Mouse (Mus musculus) heart, embryonic 12.5 days (tissue): ENCODE data around the gene Afdn. TPM values are rescaled to one million over a fixed set of nuclear protein-coding genes. Genes with fewer than 3 reads are reported as not detected.
"Not testable (repeated sequence)": the region's sequence is repeated elsewhere in the genome, so short reads cannot be mapped to it uniquely, and the experiment has no call there.

Experiments
- ATAC-seq: fragments of 200-750 bp; cut with Nextera tagmentation; 2 replicates; pipeline ENCODE4 v1.8.0; 2017; ENCODE audit warnings: moderate TSS enrichment, moderate library complexity; ENCODE audit not compliant: insufficient number of reproducible peaks, low FRiP score
- H3K27ac ChIP-seq: fragments of 300-500 bp; sonication (generic); 2 replicates; pipeline ENCODE4 v1.5.1; 2016; ENCODE audit warnings: mild to moderate bottlenecking, moderate library complexity; ENCODE audit not compliant: poor library complexity, severe bottlenecking
- H3K27me3 ChIP-seq: fragments of 300-500 bp; sonication (generic); replicated peaks from 2 replicates; pipeline ENCODE4 v1.6.1; 2016; ENCODE audit warnings: mild to moderate bottlenecking, moderate library complexity
- H3K36me3 ChIP-seq: fragments of 300-500 bp; sonication (generic); 2 replicates; pipeline ENCODE4 v1.6.1; 2016; ENCODE audit warnings: mild to moderate bottlenecking, moderate library complexity
- H3K4me1 ChIP-seq: fragments of 300-500 bp; sonication (generic); replicated peaks from 2 replicates; pipeline ENCODE4 v1.6.1; 2016; ENCODE audit warnings: mild to moderate bottlenecking
- H3K4me2 ChIP-seq: fragments of 300-500 bp; sonication (generic); 2 replicates; pipeline ENCODE4 v1.6.1; 2016; ENCODE audit warnings: mild to moderate bottlenecking, moderate library complexity
- H3K4me3 ChIP-seq: fragments of 300-500 bp; sonication (generic); 2 replicates; pipeline ENCODE4 v1.5.1; 2016; ENCODE audit warnings: mild to moderate bottlenecking
- H3K9ac ChIP-seq: fragments of 300-500 bp; sonication (generic); 2 replicates; pipeline ENCODE4 v1.6.1; 2016; ENCODE audit warnings: mild to moderate bottlenecking, moderate library complexity
- H3K9me3 ChIP-seq: fragments of 300-500 bp; sonication (generic); replicated peaks from 2 replicates; pipeline ENCODE4 v1.6.1; 2016; ENCODE audit warnings: mild to moderate bottlenecking, moderate library complexity
- WGBS: fragments of 180-500 bp; shearing (Covaris S2); methylation state at CpG from one replicate; pipeline ENCODE4 v1.1.7; 2016; 5-methylcytosine and 5-hydroxymethylcytosine counted together
- polyA plus RNA-seq: library from polyadenylated mRNA; unstranded; fragments of >200 nt; fragmentation: Nextera tagmentation; extraction: Ambion mirVana; gene quantifications from 2 replicates; pipeline ENCODE4 v1.2.1, GENCODE M21; 2016

Afdn gene
- polyA plus RNA-seq, 1 experiment from 2014 or later, result 106 TPM

GRCm38 (mm10) chr17:13777676-13778075, 17.3 kb downstream of the Afdn start:
- ATAC-seq, result no peak
- Histone ChIP-seq H3K9ac (no peak overlapping the region), H3K9me3 (no peaks in the 10 kb centered on the region), H3K27me3 (no peaks in the 10 kb centered on the region), H3K27ac (no peak overlapping the region), H3K4me2 (no peak overlapping the region), H3K36me3 (no peaks in the 10 kb centered on the region), H3K4me1 (peaks cover 20% of the 10 kb centered on the region), H3K4me3 (no peak overlapping the region)
- 42% methylated on average over 2 of the region's 2 CpGs for WGBS

GRCm38 (mm10) chr17:13778865-13779264, 18.5 kb downstream of the Afdn start:
- ATAC-seq, result no peak
- Histone ChIP-seq H3K4me1 (peaks cover 24% of the 10 kb centered on the region), H3K9ac (no peak overlapping the region), H3K36me3 (no peaks in the 10 kb centered on the region), H3K27ac (no peak overlapping the region), H3K9me3 (no peaks in the 10 kb centered on the region), H3K27me3 (no peaks in the 10 kb centered on the region), H3K4me3 (no peak overlapping the region), H3K4me2 (no peak overlapping the region)
- 92% methylated on average over 1 of the region's 1 CpGs for WGBS

- Histone ChIP-seq H3K27ac (no peak overlapping the region), H3K9ac (no peak overlapping the region), H3K4me3 (no peak overlapping the region), H3K4me1 (peaks cover 41% of the 10 kb centered on the region), H3K4me2 (no peak overlapping the region), H3K36me3 (no peaks in the 10 kb centered on the region), H3K9me3 (no peaks in the 10 kb centered on the region), H3K27me3 (no peaks in the 10 kb centered on the region)
- ATAC-seq, result no peak
- WGBS, result 77% methylated on average over 5 of the region's 5 CpGs
These were observed 21.6 kb downstream of the Afdn start for GRCm38 (mm10) chr17:13781948-13782347.

- H3K4me1 ChIP-seq, result peaks cover 28% of the 10 kb centered on the region
- WGBS, result 32% methylated on average over 1 of the region's 1 CpGs
- ATAC-seq, result no peak
These were observed 23.1 kb downstream of the Afdn start for GRCm38 (mm10) chr17:13783469-13783868.

GRCm38 (mm10) chr17:13790033-13790432, 29.7 kb downstream of the Afdn start:
- not testable (repeated sequence) for ATAC-seq, H3K9ac ChIP-seq, H3K27me3 ChIP-seq, H3K36me3 ChIP-seq, H3K27ac ChIP-seq, H3K9me3 ChIP-seq, H3K4me2 ChIP-seq, H3K4me3 ChIP-seq
- WGBS, result 92% methylated on average over 2 of the region's 2 CpGs
- peaks cover 11% of the 10 kb centered on the region for H3K4me1 ChIP-seq

More at GRCm38 (mm10) chr17:13783469-13783868, 23.1 kb downstream of the Afdn start:
- H3K27ac ChIP-seq, result no peak overlapping the region
- no peaks in the 10 kb centered on the region for H3K9me3 ChIP-seq
- H3K27me3 ChIP-seq, result no peaks in the 10 kb centered on the region
- no peak overlapping the region for H3K9ac ChIP-seq
- no peak overlapping the region for H3K4me3 ChIP-seq
- no peaks in the 10 kb centered on the region for H3K36me3 ChIP-seq
- H3K4me2 ChIP-seq, result no peak overlapping the region

- no peak for ATAC-seq
- Histone ChIP-seq H3K4me2 (no peak overlapping the region), H3K27me3 (no peaks in the 10 kb centered on the region), H3K4me1 (peaks cover 8% of the 10 kb centered on the region), H3K9ac (no peak overlapping the region), H3K4me3 (no peak overlapping the region), H3K27ac (no peak overlapping the region), H3K36me3 (no peaks in the 10 kb centered on the region), H3K9me3 (no peaks in the 10 kb centered on the region)
- 75% methylated on average over 1 of the region's 1 CpGs for WGBS
These were observed 37.4 kb downstream of the Afdn start for GRCm38 (mm10) chr17:13797691-13798090.

GRCm38 (mm10) chr17:13802836-13803408, 42.6 kb downstream of the Afdn start:
- ATAC-seq, result no peak
- WGBS, result 54% methylated on average over 2 of the region's 2 CpGs
- Histone ChIP-seq H3K36me3 (peaks cover 21% of the 10 kb centered on the region), H3K4me3 (no peak overlapping the region), H3K27ac (no peak overlapping the region), H3K27me3 (no peaks in the 10 kb centered on the region), H3K9me3 (no peaks in the 10 kb centered on the region), H3K4me2 (no peak overlapping the region), H3K9ac (no peak overlapping the region), H3K4me1 (0 out of 2 replicates have a peak, but pooled peaks cover 2% of the 10 kb centered on the region)

- H3K36me3 ChIP-seq, result peaks cover 33% of the 10 kb centered on the region
- H3K27me3 ChIP-seq, result no peaks in the 10 kb centered on the region
- no peaks in the 10 kb centered on the region for H3K9me3 ChIP-seq
- H3K4me3 ChIP-seq, result no peak overlapping the region
- H3K9ac ChIP-seq, result no peak overlapping the region
- WGBS, result 100% methylated on average over 1 of the region's 1 CpGs
- H3K27ac ChIP-seq, result no peak overlapping the region
- H3K4me1 ChIP-seq, result 0 out of 2 replicates have a peak, but pooled peaks cover 2% of the 10 kb centered on the region
- no peak for ATAC-seq
- H3K4me2 ChIP-seq, result no peak overlapping the region
These were observed 45.7 kb downstream of the Afdn start for GRCm38 (mm10) chr17:13806016-13806415.

GRCm38 (mm10) chr17:13817789-13818188, 57.5 kb downstream of the Afdn start:
- Histone ChIP-seq H3K4me1 (no peaks in the 10 kb centered on the region), H3K36me3 (peaks cover 45% of the 10 kb centered on the region), H3K27ac (no peak overlapping the region), H3K9ac (no peak overlapping the region), H3K9me3 (no peaks in the 10 kb centered on the region), H3K27me3 (no peaks in the 10 kb centered on the region), H3K4me2 (no peak overlapping the region), H3K4me3 (no peak overlapping the region)
- ATAC-seq, result no peak
- 83% methylated on average over 2 of the region's 2 CpGs for WGBS

GRCm38 (mm10) chr17:13819342-13819741, 59.0 kb downstream of the Afdn start:
- H3K27ac ChIP-seq, result no peak overlapping the region
- no peaks in the 10 kb centered on the region for H3K27me3 ChIP-seq
- no peaks in the 10 kb centered on the region for H3K9me3 ChIP-seq
- H3K4me2 ChIP-seq, result no peak overlapping the region
- H3K4me3 ChIP-seq, result no peak overlapping the region
- H3K9ac ChIP-seq, result no peak overlapping the region
- no peaks in the 10 kb centered on the region for H3K4me1 ChIP-seq
- peaks cover 39% of the 10 kb centered on the region for H3K36me3 ChIP-seq
- WGBS, result 85% methylated on average over 4 of the region's 4 CpGs
- no peak for ATAC-seq

- no peak overlapping the region for H3K4me2 ChIP-seq
- H3K4me1 ChIP-seq, result no peaks in the 10 kb centered on the region
- no peaks in the 10 kb centered on the region for H3K9me3 ChIP-seq
- H3K27ac ChIP-seq, result no peak overlapping the region
- WGBS, result 91% methylated on average over 2 of the region's 2 CpGs
- no peak for ATAC-seq
- H3K27me3 ChIP-seq, result no peaks in the 10 kb centered on the region
- no peak overlapping the region for H3K9ac ChIP-seq
- H3K36me3 ChIP-seq, result peaks cover 44% of the 10 kb centered on the region
- H3K4me3 ChIP-seq, result no peak overlapping the region
These were observed 60.3 kb downstream of the Afdn start for GRCm38 (mm10) chr17:13820676-13821075.

GRCm38 (mm10) chr17:13825421-13825820, 65.1 kb downstream of the Afdn start:
- Histone ChIP-seq H3K27ac (no peak overlapping the region), H3K36me3 (peaks cover 40% of the 10 kb centered on the region), H3K4me3 (no peak overlapping the region), H3K27me3 (no peaks in the 10 kb centered on the region), H3K9ac (no peak overlapping the region), H3K9me3 (no peaks in the 10 kb centered on the region), H3K4me1 (no peaks in the 10 kb centered on the region), H3K4me2 (no peak overlapping the region)
- WGBS, result 86% methylated on average over 2 of the region's 2 CpGs
- no peak for ATAC-seq
